Mouse (Mus musculus): ENCODE measurements around the gene Mageb4. TPM values are rescaled to one million over a fixed set of nuclear protein-coding genes. Genes with fewer than 3 reads are reported as not detected.

The Mageb4 gene
- not detected in 2 replicates for polyA plus RNA-seq (2012; ENCODE audit: low replicate concordance)

DNA sequence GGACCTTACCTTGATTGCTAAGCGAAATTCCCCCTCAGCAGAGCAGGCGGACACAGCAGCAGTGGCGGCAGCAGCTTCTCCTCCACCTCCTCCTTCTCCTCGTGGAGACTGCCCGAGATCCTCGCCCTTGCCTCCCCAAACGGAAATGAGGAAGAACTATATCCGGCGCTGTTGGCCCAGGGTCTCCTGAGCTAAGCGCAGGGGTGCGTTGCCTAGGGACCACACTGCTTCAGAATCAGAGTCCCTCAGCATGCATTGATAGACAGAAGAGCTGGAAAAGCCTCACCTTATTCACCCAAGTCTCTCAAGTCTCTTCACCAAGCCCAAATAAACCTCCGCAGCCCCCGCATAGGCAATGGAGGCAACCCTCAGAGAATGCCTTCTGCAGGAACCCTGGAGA, at the start of gene Mageb4:
Gene Mageb4 (minus strand): TSS at position 101 of the 400 bp plus-strand sequence.

Other genes with a start within 250 kb of the Mageb4 start
- not detected in 2 replicates for gene Nr0b1, start 113.3 kb downstream of the Mageb4 start, polyA plus RNA-seq (2012; ENCODE audit: low replicate concordance)

Data from hematopoietic multipotent progenitor cell, adult 10-12 weeks (in vitro differentiated cells).